Mouse (Mus musculus) ovary, postnatal 10 days (tissue): ENCODE results near the gene Tk1.

ENCODE experiments used
- DNase-seq: peaks from one replicate; pipeline ENCODE4 v3.0.0; 2022; ENCODE audit warnings: low spot score

Tk1 gene

GRCm38 (mm10) chr11:117768725-117769682 lies 56.9 kb downstream of the Tk1 start:
- no peak for DNase-seq

- DNase-seq, result no peak
These were observed 59.6 kb downstream of the Tk1 start for GRCm38 (mm10) chr11:117766275-117766674.
